Mouse (Mus musculus): ENCODE measurements around the gene Gng7.

GRCm38 (mm10) chr10:80954415-80954814, 60.3 kb downstream of the Gng7 start:
- TF ChIP-seq POLR2A (IDR thresholded peaks at IDR 0.05; ENCODE audit: insufficient read depth, low read depth, low read length): no peak
- no peak for TF ChIP-seq CTCF (IDR thresholded peaks at IDR 0.05; ENCODE audit: insufficient read depth, low read depth, low read length)

Measured in olfactory bulb, adult 2 months (tissue).